Mouse (Mus musculus): ENCODE data around the gene Cbfa2t2. TPM values are rescaled to one million over a fixed set of nuclear protein-coding genes. Genes with fewer than 3 reads are reported as not detected.

Cbfa2t2 gene
- polyA plus RNA-seq, 1 experiment, result 8.5 TPM

DNA sequence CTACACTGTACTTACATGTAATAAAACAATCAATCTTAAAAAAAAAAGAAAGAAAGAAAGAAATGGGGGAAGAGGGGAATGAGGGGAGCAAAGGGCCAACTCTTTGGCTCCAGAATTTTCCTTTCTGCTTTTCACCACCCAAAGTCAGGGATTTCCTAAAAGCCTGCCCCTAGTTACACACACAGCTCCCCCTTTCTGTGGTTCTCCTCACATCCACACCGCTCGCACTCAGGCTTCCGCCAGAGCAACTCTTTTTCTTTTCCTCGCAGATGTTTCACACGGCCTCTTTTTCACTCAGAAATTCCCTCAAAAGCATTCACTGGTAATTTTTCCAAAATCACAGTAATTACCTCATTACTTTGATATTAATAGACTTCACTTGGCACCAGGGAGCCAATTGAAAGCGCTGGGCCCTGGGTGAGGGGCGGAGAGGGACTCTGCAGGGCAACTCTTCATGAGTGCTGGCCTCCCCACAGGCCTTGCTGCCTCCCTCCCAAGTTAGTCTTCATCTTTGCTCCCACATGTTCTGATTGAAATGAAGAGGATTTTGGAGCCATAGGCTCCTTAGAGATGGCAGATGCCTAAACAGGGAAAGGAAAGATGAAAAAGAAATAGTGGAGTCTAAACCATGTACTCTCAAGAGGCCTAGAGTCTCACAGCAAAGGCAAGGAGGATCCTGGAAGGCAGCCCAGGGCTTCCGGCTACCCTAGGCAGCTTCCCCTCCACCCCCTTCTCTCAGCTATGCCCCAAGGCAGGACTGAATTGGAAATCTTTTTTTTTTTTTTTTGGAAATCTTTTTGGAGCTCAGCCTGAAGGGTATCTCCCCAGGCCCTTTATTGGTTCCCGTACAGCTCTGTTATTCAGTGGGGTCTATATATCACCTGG, 16.4 kb upstream of the Cbfa2t2 start:
- no peaks in the 10 kb centered on the region for H3K79me2 ChIP-seq (ENCODE audit: control insufficient read depth, insufficient read depth)
- no peak overlapping the region for H3K4me3 ChIP-seq (ENCODE audit: insufficient read depth, poor library complexity, severe bottlenecking)
- H3ac ChIP-seq (ENCODE audit: control insufficient read depth, insufficient read length, low read depth), result no peak overlapping the region
- H3K27me3 ChIP-seq (ENCODE audit: control insufficient read depth, insufficient read depth, insufficient read length), result no peaks in the 10 kb centered on the region
- no peaks in the 10 kb centered on the region for H3K36me3 ChIP-seq (ENCODE audit: control insufficient read depth, insufficient read depth)
- H3K79me3 ChIP-seq (ENCODE audit: low read depth), result no peaks in the 10 kb centered on the region
- no peak for TF ChIP-seq MYOG (IDR thresholded peaks at IDR 0.05; ENCODE audit: control insufficient read depth, extremely low read depth, insufficient read length)
- TF ChIP-seq MAX (IDR thresholded peaks at IDR 0.05), result no peak
- TF ChIP-seq USF1 (IDR thresholded peaks at IDR 0.05; ENCODE audit: low read depth), result no peak
- no peak for TF ChIP-seq CEBPB (IDR thresholded peaks at IDR 0.05; ENCODE audit: low read depth)
- TF ChIP-seq CTCF (IDR thresholded peaks at IDR 0.05; ENCODE audit: control insufficient read depth, insufficient read depth, insufficient read length), result no peak
- TF ChIP-seq FOSL1 (IDR thresholded peaks at IDR 0.05; ENCODE audit: insufficient read depth, low read length, poor library complexity, severe bottlenecking), result no peak

GRCm38 (mm10) chr2:154420942-154421731, 15.1 kb upstream of the Cbfa2t2 start:
- no peak for TF ChIP-seq CEBPB (IDR thresholded peaks at IDR 0.05; ENCODE audit: low read depth)
- no peak for TF ChIP-seq USF1 (IDR thresholded peaks at IDR 0.05; ENCODE audit: low read depth)
- no peak for TF ChIP-seq FOSL1 (IDR thresholded peaks at IDR 0.05; ENCODE audit: insufficient read depth, low read length, poor library complexity, severe bottlenecking)
- TF ChIP-seq CTCF (IDR thresholded peaks at IDR 0.05; ENCODE audit: control insufficient read depth, insufficient read depth, insufficient read length), result no peak
- no peak for TF ChIP-seq MYOG (IDR thresholded peaks at IDR 0.05; ENCODE audit: control insufficient read depth, extremely low read depth, insufficient read length)
- no peak for TF ChIP-seq MAX (IDR thresholded peaks at IDR 0.05)
- TF ChIP-seq MYOD1 (IDR thresholded peaks at IDR 0.05; ENCODE audit: control insufficient read depth, insufficient read length, low read depth), result no peak
- Histone ChIP-seq H3ac (ENCODE audit: control insufficient read depth, insufficient read length, low read depth) (no peak overlapping the region), H3K79me2 (ENCODE audit: control insufficient read depth, insufficient read depth) (no peaks in the 10 kb centered on the region), H3K4me3 (ENCODE audit: insufficient read depth, poor library complexity, severe bottlenecking) (no peak overlapping the region), H3K27me3 (ENCODE audit: control insufficient read depth, insufficient read depth, insufficient read length) (no peaks in the 10 kb centered on the region), H3K79me3 (ENCODE audit: low read depth) (no peaks in the 10 kb centered on the region), H3K36me3 (ENCODE audit: control insufficient read depth, insufficient read depth) (no peaks in the 10 kb centered on the region)

DNA sequence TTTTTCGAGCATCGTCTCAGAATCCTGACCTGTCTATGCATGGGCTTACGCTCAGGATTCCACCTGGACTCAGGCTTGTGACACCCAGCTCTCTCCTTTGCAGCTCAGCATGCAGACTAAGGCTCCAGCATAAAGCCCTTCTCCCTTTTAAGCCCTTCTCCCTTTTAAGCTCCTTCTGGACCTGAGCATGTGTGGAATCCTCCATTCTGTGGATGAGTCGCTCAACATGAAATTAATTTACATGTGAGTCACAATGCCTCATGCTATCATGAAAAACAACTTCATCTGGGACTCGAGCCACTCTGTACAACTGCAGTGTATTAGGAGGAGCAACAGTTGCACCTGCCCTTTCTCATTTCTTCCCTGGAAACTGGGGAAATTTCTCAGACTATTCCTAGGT, 14.1 kb upstream of the Cbfa2t2 start:
- Histone ChIP-seq H3K79me2 (ENCODE audit: control insufficient read depth, insufficient read depth) (no peaks in the 10 kb centered on the region), H3K36me3 (ENCODE audit: control insufficient read depth, insufficient read depth) (no peaks in the 10 kb centered on the region), H3ac (ENCODE audit: control insufficient read depth, insufficient read length, low read depth) (no peak overlapping the region), H3K79me3 (ENCODE audit: low read depth) (no peaks in the 10 kb centered on the region), H3K27me3 (ENCODE audit: control insufficient read depth, insufficient read depth, insufficient read length) (no peaks in the 10 kb centered on the region), H3K4me3 (ENCODE audit: insufficient read depth, poor library complexity, severe bottlenecking) (no peak overlapping the region)
- no peak for TF ChIP-seq MYOD1 (IDR thresholded peaks at IDR 0.05; ENCODE audit: control insufficient read depth, insufficient read length, low read depth)
- TF ChIP-seq MYOG (IDR thresholded peaks at IDR 0.05; ENCODE audit: control insufficient read depth, extremely low read depth, insufficient read length), result no peak
- no peak for TF ChIP-seq CEBPB (IDR thresholded peaks at IDR 0.05; ENCODE audit: low read depth)
- no peak for TF ChIP-seq CTCF (IDR thresholded peaks at IDR 0.05; ENCODE audit: control insufficient read depth, insufficient read depth, insufficient read length)
- TF ChIP-seq FOSL1 (IDR thresholded peaks at IDR 0.05; ENCODE audit: insufficient read depth, low read length, poor library complexity, severe bottlenecking), result no peak
- no peak for TF ChIP-seq MAX (IDR thresholded peaks at IDR 0.05)
- TF ChIP-seq USF1 (IDR thresholded peaks at IDR 0.05; ENCODE audit: low read depth), result no peak

- Histone ChIP-seq H3K79me2 (ENCODE audit: control insufficient read depth, insufficient read depth) (no peaks in the 10 kb centered on the region), H3K27me3 (ENCODE audit: control insufficient read depth, insufficient read depth, insufficient read length) (no peaks in the 10 kb centered on the region), H3K36me3 (ENCODE audit: control insufficient read depth, insufficient read depth) (no peaks in the 10 kb centered on the region), H3K79me3 (ENCODE audit: low read depth) (no peaks in the 10 kb centered on the region), H3ac (ENCODE audit: control insufficient read depth, insufficient read length, low read depth) (no peak overlapping the region), H3K4me3 (ENCODE audit: insufficient read depth, poor library complexity, severe bottlenecking) (no peak overlapping the region)
- TF ChIP-seq USF1 (IDR thresholded peaks at IDR 0.05; ENCODE audit: low read depth) (no peak), MYOD1 (IDR thresholded peaks at IDR 0.05; ENCODE audit: control insufficient read depth, insufficient read length, low read depth) (no peak)
Observed at GRCm38 (mm10) chr2:154423548-154423947, 12.7 kb upstream of the Cbfa2t2 start.

- Histone ChIP-seq H3K4me3 (ENCODE audit: insufficient read depth, poor library complexity, severe bottlenecking) (no peak overlapping the region), H3K27me3 (ENCODE audit: control insufficient read depth, insufficient read depth, insufficient read length) (no peaks in the 10 kb centered on the region), H3K36me3 (ENCODE audit: control insufficient read depth, insufficient read depth) (no peaks in the 10 kb centered on the region), H3K79me2 (ENCODE audit: control insufficient read depth, insufficient read depth) (no peaks in the 10 kb centered on the region), H3K79me3 (ENCODE audit: low read depth) (no peaks in the 10 kb centered on the region), H3ac (ENCODE audit: control insufficient read depth, insufficient read length, low read depth) (no peak overlapping the region)
- TF ChIP-seq USF1 (IDR thresholded peaks at IDR 0.05; ENCODE audit: low read depth) (no peak), CTCF (IDR thresholded peaks at IDR 0.05; ENCODE audit: control insufficient read depth, insufficient read depth, insufficient read length) (no peak), CEBPB (IDR thresholded peaks at IDR 0.05; ENCODE audit: low read depth) (no peak), MYOG (IDR thresholded peaks at IDR 0.05; ENCODE audit: control insufficient read depth, extremely low read depth, insufficient read length) (no peak), MYOD1 (IDR thresholded peaks at IDR 0.05; ENCODE audit: control insufficient read depth, insufficient read length, low read depth) (no peak), MAX (IDR thresholded peaks at IDR 0.05) (no peak), FOSL1 (IDR thresholded peaks at IDR 0.05; ENCODE audit: insufficient read depth, low read length, poor library complexity, severe bottlenecking) (no peak)
Observed at GRCm38 (mm10) chr2:154425522-154425921, 10.8 kb upstream of the Cbfa2t2 start.

All from C2C12 (cell line).